Mouse (Mus musculus) kidney, embryonic 16.5 days (tissue): ENCODE data around the gene Afap1. TPM values are rescaled to one million over a fixed set of nuclear protein-coding genes. Genes with fewer than 3 reads are reported as not detected.

Experiments
- ATAC-seq: fragments of 200-750 bp; cut with Nextera tagmentation; 2 replicates; pipeline ENCODE4 v1.8.0; 2017; ENCODE audit warnings: moderate TSS enrichment; ENCODE audit not compliant: low FRiP score, low TSS enrichment
- H3K27ac ChIP-seq: fragments of 300-500 bp; sonication (generic); 2 replicates; pipeline ENCODE4 v1.5.1; 2014; ENCODE audit warnings: low read length
- H3K27me3 ChIP-seq: fragments of 300-500 bp; sonication (generic); 2 replicates; pipeline ENCODE4 v1.6.1; 2014; ENCODE audit warnings: low read length, control low read depth, mixed read lengths; ENCODE audit not compliant: insufficient read depth
- H3K36me3 ChIP-seq: fragments of 300-500 bp; sonication (generic); 2 replicates; pipeline ENCODE4 v1.6.1; 2014; ENCODE audit warnings: low read length, control low read depth, mixed read lengths; ENCODE audit not compliant: insufficient read depth
- H3K4me1 ChIP-seq: fragments of 300-500 bp; sonication (generic); 2 replicates; pipeline ENCODE4 v1.6.1; 2014; ENCODE audit warnings: low read length, control low read depth, mixed read lengths; ENCODE audit not compliant: insufficient read depth
- H3K4me2 ChIP-seq: fragments of 300-500 bp; sonication (generic); replicated peaks from 2 replicates; pipeline ENCODE4 v1.6.1; 2014; ENCODE audit warnings: low read depth, low read length
- H3K4me3 ChIP-seq: fragments of 300-500 bp; sonication (generic); 2 replicates; pipeline ENCODE4 v1.5.1; 2014; ENCODE audit warnings: mild to moderate bottlenecking, low read length
- H3K9ac ChIP-seq: fragments of 300-500 bp; sonication (generic); replicated peaks from 2 replicates; pipeline ENCODE4 v1.6.1; 2014; ENCODE audit warnings: low read length
- H3K9me3 ChIP-seq: fragments of 300-500 bp; sonication (generic); 2 replicates; pipeline ENCODE4 v1.6.1; 2016; ENCODE audit warnings: low read length, control low read depth
- WGBS: fragments of 180-500 bp; shearing (Covaris S2); extraction: QIAGEN DNeasy Blood & Tissue Kit; methylation state at CpG from one replicate; pipeline ENCODE4 v1.1.7; 2014; 5-methylcytosine and 5-hydroxymethylcytosine counted together
- polyA plus RNA-seq: library from polyadenylated mRNA; unstranded; fragments of >200 nt; fragmentation: Nextera tagmentation; extraction: Ambion mirVana; gene quantifications from 2 replicates; pipeline ENCODE4 v1.2.1, GENCODE M21; 2015

Gene Afap1
- polyA plus RNA-seq, 1 experiment from 2014 or later, result 22.8 TPM

- Histone ChIP-seq H3K9me3 (no peaks in the 10 kb centered on the region), H3K9ac (no peak overlapping the region), H3K27me3 (no peaks in the 10 kb centered on the region), H3K27ac (no peak overlapping the region), H3K4me1 (peaks cover 85% of the 10 kb centered on the region), H3K36me3 (no peaks in the 10 kb centered on the region), H3K4me2 (no peak overlapping the region), H3K4me3 (no peak overlapping the region)
- ATAC-seq, result no peak
- WGBS, result 81% methylated on average over 6 of the region's 6 CpGs
These were observed 30.3 kb downstream of the Afap1 start for GRCm38 (mm10) chr5:35923448-35923847.

GRCm38 (mm10) chr5:35925171-35925634 lies 32.1 kb downstream of the Afap1 start:
- Histone ChIP-seq H3K9ac (no peak overlapping the region; the same call in 1 of the 2 replicates), H3K27me3 (no peaks in the 10 kb centered on the region), H3K4me1 (peaks cover 68% of the 10 kb centered on the region), H3K36me3 (no peaks in the 10 kb centered on the region), H3K27ac (peak overlapping the region; percentile 70), H3K9me3 (no peaks in the 10 kb centered on the region), H3K4me2 (no peak overlapping the region), H3K4me3 (no peak overlapping the region)
- WGBS, result 38% methylated on average over 12 of the region's 12 CpGs
- no peak for ATAC-seq

GRCm38 (mm10) chr5:35926511-35926910 lies 33.4 kb downstream of the Afap1 start:
- H3K4me1 ChIP-seq, result peaks cover 63% of the 10 kb centered on the region
- H3K4me2 ChIP-seq, result no peak overlapping the region
- no peak overlapping the region for H3K9ac ChIP-seq
- no peak overlapping the region for H3K4me3 ChIP-seq
- WGBS, result 78% methylated on average over 8 of the region's 8 CpGs
- H3K9me3 ChIP-seq, result no peaks in the 10 kb centered on the region
- no peak for ATAC-seq
- H3K36me3 ChIP-seq, result no peaks in the 10 kb centered on the region
- H3K27me3 ChIP-seq, result no peaks in the 10 kb centered on the region
- H3K27ac ChIP-seq, result no peak overlapping the region

GRCm38 (mm10) chr5:35931296-35931695 lies 38.2 kb downstream of the Afap1 start:
- H3K9me3 ChIP-seq, result no peaks in the 10 kb centered on the region
- 45% methylated on average over 5 of the region's 5 CpGs for WGBS
- H3K4me1 ChIP-seq, result peaks cover 46% of the 10 kb centered on the region
- ATAC-seq, result no peak
- no peak overlapping the region for H3K9ac ChIP-seq
- 0 out of 2 replicates have a peak, but pooled peaks cover 4% of the 10 kb centered on the region for H3K36me3 ChIP-seq
- H3K4me2 ChIP-seq, result no peak overlapping the region
- H3K27ac ChIP-seq, result peak overlapping the region; percentile 32; the same call in 1 of the 2 replicates
- H3K27me3 ChIP-seq, result no peaks in the 10 kb centered on the region
- no peak overlapping the region for H3K4me3 ChIP-seq

- Histone ChIP-seq H3K4me2 (no peak overlapping the region), H3K27me3 (no peaks in the 10 kb centered on the region), H3K27ac (no peak overlapping the region), H3K9ac (no peak overlapping the region; the same call in 1 of the 2 replicates), H3K9me3 (no peaks in the 10 kb centered on the region), H3K36me3 (0 out of 2 replicates have a peak, but pooled peaks cover 4% of the 10 kb centered on the region), H3K4me1 (peaks cover 32% of the 10 kb centered on the region), H3K4me3 (no peak overlapping the region)
- no peak for ATAC-seq
- 62% methylated on average over 10 of the region's 10 CpGs for WGBS
These were observed 39.9 kb downstream of the Afap1 start for GRCm38 (mm10) chr5:35933059-35933458.

- H3K27me3 ChIP-seq, result no peaks in the 10 kb centered on the region
- WGBS, result 76% methylated on average over 7 of the region's 7 CpGs
- H3K9ac ChIP-seq, result no peak overlapping the region
- no peaks in the 10 kb centered on the region for H3K9me3 ChIP-seq
- no peak for ATAC-seq
- H3K4me1 ChIP-seq, result peaks cover 40% of the 10 kb centered on the region
- no peak overlapping the region for H3K4me3 ChIP-seq
- no peak overlapping the region for H3K4me2 ChIP-seq
- 0 out of 2 replicates have a peak, but pooled peaks cover 4% of the 10 kb centered on the region for H3K36me3 ChIP-seq
- H3K27ac ChIP-seq, result no peak overlapping the region
These were observed 42.8 kb downstream of the Afap1 start for GRCm38 (mm10) chr5:35935939-35936338.

- 66% methylated on average over 10 of the region's 10 CpGs for WGBS
- H3K4me3 ChIP-seq, result no peak overlapping the region
- no peaks in the 10 kb centered on the region for H3K9me3 ChIP-seq
- peak overlapping the region; percentile 44; the same call in 1 of the 2 replicates for H3K27ac ChIP-seq
- H3K4me2 ChIP-seq, result no peak overlapping the region
- H3K4me1 ChIP-seq, result peaks cover 19% of the 10 kb centered on the region
- ATAC-seq, result no peak
- H3K36me3 ChIP-seq, result peaks cover 9% of the 10 kb centered on the region; the same call in 1 of the 2 replicates
- H3K27me3 ChIP-seq, result no peaks in the 10 kb centered on the region
- H3K9ac ChIP-seq, result no peak overlapping the region
These were observed 45.4 kb downstream of the Afap1 start for GRCm38 (mm10) chr5:35938249-35939223.

- Histone ChIP-seq H3K4me3 (no peak overlapping the region), H3K4me2 (no peak overlapping the region), H3K9me3 (no peaks in the 10 kb centered on the region), H3K9ac (no peak overlapping the region), H3K27ac (no peak overlapping the region), H3K4me1 (peaks cover 14% of the 10 kb centered on the region), H3K27me3 (no peaks in the 10 kb centered on the region), H3K36me3 (peaks cover 11% of the 10 kb centered on the region; the same call in 1 of the 2 replicates)
- ATAC-seq, result 0 out of 2 replicates have a peak, but pooled peaks have one; percentile 7
- 76% methylated on average over 6 of the region's 6 CpGs for WGBS
These were observed 46.8 kb downstream of the Afap1 start for GRCm38 (mm10) chr5:35939958-35940357.

- WGBS, result 61% methylated on average over 5 of the region's 5 CpGs
- peak overlapping the region; percentile 73 for H3K27ac ChIP-seq
These were observed 50.4 kb downstream of the Afap1 start for GRCm38 (mm10) chr5:35943541-35943940.

GRCm38 (mm10) chr5:35946841-35947240 lies 53.7 kb downstream of the Afap1 start:
- no peak for ATAC-seq
- no peak overlapping the region for H3K4me2 ChIP-seq
- no peak overlapping the region for H3K27ac ChIP-seq

More at GRCm38 (mm10) chr5:35943541-35943940, 50.4 kb downstream of the Afap1 start:
- Histone ChIP-seq H3K36me3 (peaks cover 12% of the 10 kb centered on the region), H3K9ac (0 out of 2 replicates have a peak overlapping the region, but pooled peaks have one; percentile 9), H3K4me3 (no peak overlapping the region), H3K9me3 (no peaks in the 10 kb centered on the region), H3K27me3 (no peaks in the 10 kb centered on the region), H3K4me2 (no peak overlapping the region), H3K4me1 (peaks cover 7% of the 10 kb centered on the region)
- ATAC-seq, result peak; percentile 70

More at GRCm38 (mm10) chr5:35946841-35947240, 53.7 kb downstream of the Afap1 start:
- no peaks in the 10 kb centered on the region for H3K9me3 ChIP-seq
- no peak overlapping the region for H3K9ac ChIP-seq
- H3K4me1 ChIP-seq, result peaks cover 8% of the 10 kb centered on the region
- no peaks in the 10 kb centered on the region for H3K27me3 ChIP-seq
- peaks cover 38% of the 10 kb centered on the region for H3K36me3 ChIP-seq
- H3K4me3 ChIP-seq, result no peak overlapping the region
- 85% methylated on average over 2 of the region's 2 CpGs for WGBS
